Mouse (Mus musculus): ENCODE results near the gene Impg1. TPM values are rescaled to one million over a fixed set of nuclear protein-coding genes. Genes with fewer than 3 reads are reported as not detected.
"Not testable (repeated sequence)": the region's sequence is repeated elsewhere in the genome, so short reads cannot be mapped to it uniquely, and the experiment has no call there.

The Impg1 gene
- total RNA-seq, 2 experiments from 2014 or later: not detected

GRCm38 (mm10) chr9:80342520-80342919 lies 122.8 kb downstream of the Impg1 start:
- no peak for DNase-seq

GRCm38 (mm10) chr9:80341756-80342155 lies 123.5 kb downstream of the Impg1 start:
- no peak for DNase-seq

- peak in 1 of 2 experiments; percentile 8 for DNase-seq
Observed at GRCm38 (mm10) chr9:80340927-80341326, 124.4 kb downstream of the Impg1 start.

GRCm38 (mm10) chr9:80338026-80338425 lies 127.3 kb downstream of the Impg1 start:
- no peak for DNase-seq

- no peak for DNase-seq
Observed at GRCm38 (mm10) chr9:80335660-80336357, 129.5 kb downstream of the Impg1 start.

GRCm38 (mm10) chr9:80333998-80334605 lies 131.2 kb downstream of the Impg1 start:
- no peak for DNase-seq

GRCm38 (mm10) chr9:80333466-80333865 lies 131.8 kb downstream of the Impg1 start:
- peak in 1 of 2 experiments; percentile 7 for DNase-seq

- DNase-seq: peak; percentile 29 to 35
Observed at GRCm38 (mm10) chr9:80332153-80332552, 133.1 kb downstream of the Impg1 start.

GRCm38 (mm10) chr9:80321051-80321887 lies 144.0 kb downstream of the Impg1 start:
- not testable (repeated sequence) for DNase-seq

GRCm38 (mm10) chr9:80318027-80318426 lies 147.3 kb downstream of the Impg1 start:
- DNase-seq: no peak

GRCm38 (mm10) chr9:80315922-80316321 lies 149.4 kb downstream of the Impg1 start:
- DNase-seq: no peak

- no peak for DNase-seq
Observed at GRCm38 (mm10) chr9:80313610-80314009, 151.7 kb downstream of the Impg1 start.

GRCm38 (mm10) chr9:80307629-80308028 lies 157.7 kb downstream of the Impg1 start:
- no peak for DNase-seq

- DNase-seq: peak; percentile 25 to 34
Observed at GRCm38 (mm10) chr9:80306853-80307252, 158.4 kb downstream of the Impg1 start.

GRCm38 (mm10) chr9:80306390-80306789 lies 158.9 kb downstream of the Impg1 start:
- DNase-seq: no peak

GRCm38 (mm10) chr9:80303518-80303917 lies 161.8 kb downstream of the Impg1 start:
- no peak for DNase-seq

GRCm38 (mm10) chr9:80299031-80299430 lies 166.2 kb downstream of the Impg1 start:
- no peak for DNase-seq

- no peak for DNase-seq
Observed at GRCm38 (mm10) chr9:80296086-80296485, 169.2 kb downstream of the Impg1 start.

GRCm38 (mm10) chr9:80293056-80293584 lies 172.2 kb downstream of the Impg1 start:
- DNase-seq: no peak

GRCm38 (mm10) chr9:80286845-80287244 lies 178.4 kb downstream of the Impg1 start:
- no peak for DNase-seq

GRCm38 (mm10) chr9:80284539-80285174 lies 180.6 kb downstream of the Impg1 start:
- no peak for DNase-seq

- no peak for DNase-seq
Observed at GRCm38 (mm10) chr9:80282426-80282825, 182.9 kb downstream of the Impg1 start.

All from layer of hippocampus, postnatal 36 days (tissue).